Mouse (Mus musculus): ENCODE measurements at regions not wholly inside any gene's neighbourhood (a gene's known extent, or its start where the extent isn't known, plus 50 kb on each side); places are given as distances from the start of the nearest gene placed in this dataset.

DNA sequence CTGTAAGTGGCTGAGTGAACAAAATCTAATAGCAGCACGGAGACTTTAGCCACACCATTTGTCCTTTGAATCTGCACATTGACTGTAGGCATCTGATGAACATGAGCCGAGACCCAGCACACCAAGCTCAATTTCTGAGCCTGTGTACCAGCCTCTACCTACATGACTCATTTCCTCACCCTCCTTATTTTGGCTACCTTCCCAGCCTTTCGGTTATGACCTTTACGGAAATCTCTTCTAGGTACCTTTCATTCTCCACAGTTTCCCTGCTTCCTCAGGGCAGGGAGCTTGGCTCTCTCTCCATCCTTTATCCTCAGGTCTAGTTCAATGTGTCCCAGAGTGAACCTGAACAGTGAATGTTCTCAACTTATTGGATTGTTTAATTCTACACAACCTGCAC, 77.3 kb upstream of the Hs3st1 start:
- Histone ChIP-seq H3K27me3 (ENCODE audit: control insufficient read depth, insufficient read depth, low read length) (no peaks in the 10 kb centered on the region), H3K27ac (replicated peaks) (no peak overlapping the region), H3K36me3 (ENCODE audit: control insufficient read depth, insufficient read depth, low read length) (no peaks in the 10 kb centered on the region), H3K4me1 (replicated peaks; ENCODE audit: control insufficient read depth, insufficient read depth) (no peaks in the 10 kb centered on the region), H3K9me3 (ENCODE audit: control insufficient read depth, low read length) (no peaks in the 10 kb centered on the region), H3K9ac (ENCODE audit: low read length) (no peak overlapping the region), H3K4me2 (replicated peaks; ENCODE audit: low read depth) (no peak overlapping the region), H3K4me3 (ENCODE audit: low read depth, low read length) (no peak overlapping the region)
- TF ChIP-seq EP300 (optimal IDR thresholded peaks at IDR 0.05) (no peak), CTCF (IDR thresholded peaks at IDR 0.05; ENCODE audit: low read depth) (no peak)
- DNase-seq (ENCODE audit: low spot score) (no peak), ATAC-seq (ENCODE audit: low FRiP score, low TSS enrichment) (peak; percentile 53; the same call in 1 of the 2 replicates)
- WGBS = 51% methylated on average over 4 of the region's 4 CpGs

DNA sequence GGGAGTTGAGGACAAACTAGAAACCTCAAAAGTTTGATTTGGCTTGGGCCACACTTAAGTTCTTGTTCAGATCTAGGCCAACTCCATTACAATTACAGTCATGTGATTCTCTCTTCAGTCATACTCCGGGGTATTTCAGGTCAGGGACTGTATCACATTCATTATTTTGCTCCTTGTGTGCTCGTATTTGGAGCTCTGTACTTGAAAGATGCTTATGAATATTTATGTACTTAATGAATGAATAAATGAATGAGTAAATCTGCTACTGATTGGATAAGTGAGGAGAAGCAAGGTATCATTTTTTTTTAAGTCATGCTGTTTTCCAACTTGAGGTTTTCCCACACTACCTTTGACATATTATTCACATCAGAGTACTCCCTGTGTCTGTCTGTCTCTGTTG, 69.4 kb upstream of the Hs3st1 start:
- WGBS = 77% methylated on average over 2 of the region's 2 CpGs
- no peak overlapping the region for H3K4me2 ChIP-seq (replicated peaks; ENCODE audit: low read depth)

DNA sequence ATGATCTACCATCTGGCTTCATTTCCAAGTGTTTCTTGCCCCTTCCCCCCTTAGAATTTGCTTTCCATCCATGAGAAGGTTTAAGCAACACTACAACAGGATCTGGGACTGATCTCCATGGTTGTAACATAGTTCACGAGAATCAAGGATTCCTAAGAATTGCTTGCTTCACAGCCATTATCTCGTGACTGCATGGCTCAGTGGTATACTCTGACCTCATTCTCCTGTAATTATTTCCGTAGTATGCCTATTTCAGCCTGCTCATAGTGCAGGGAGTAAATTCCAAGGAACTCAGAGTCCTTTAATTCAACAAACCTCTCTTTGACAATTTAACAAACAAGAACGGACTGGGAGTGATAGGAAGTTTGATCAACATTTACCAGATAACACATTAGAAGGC, 51.4 kb upstream of the Hs3st1 start:
- no peak for ATAC-seq (ENCODE audit: low FRiP score, low TSS enrichment)
- no peak overlapping the region for H3K4me2 ChIP-seq (replicated peaks; ENCODE audit: low read depth)
- H3K27me3 ChIP-seq (ENCODE audit: control insufficient read depth, insufficient read depth, low read length) = no peaks in the 10 kb centered on the region
- no peak overlapping the region for H3K4me3 ChIP-seq (ENCODE audit: low read depth, low read length)
- H3K27ac ChIP-seq (replicated peaks) = no peak overlapping the region
- H3K36me3 ChIP-seq (ENCODE audit: control insufficient read depth, insufficient read depth, low read length) = no peaks in the 10 kb centered on the region
- no peak overlapping the region for H3K9ac ChIP-seq (ENCODE audit: low read length)
- no peak for TF ChIP-seq EP300 (optimal IDR thresholded peaks at IDR 0.05)
- no peak for TF ChIP-seq CTCF (IDR thresholded peaks at IDR 0.05; ENCODE audit: low read depth)
- no peaks in the 10 kb centered on the region for H3K9me3 ChIP-seq (ENCODE audit: control insufficient read depth, low read length)
- 64% methylated on average over 4 of the region's 4 CpGs for WGBS
- no peak for DNase-seq (ENCODE audit: low spot score)
- H3K4me1 ChIP-seq (replicated peaks; ENCODE audit: control insufficient read depth, insufficient read depth) = no peaks in the 10 kb centered on the region

More for the DNA sequence above, 69.4 kb upstream of the Hs3st1 start:
- ATAC-seq (ENCODE audit: low FRiP score, low TSS enrichment) (no peak), DNase-seq (ENCODE audit: low spot score) (no peak)
- H3K4me3 ChIP-seq (ENCODE audit: low read depth, low read length) = no peak overlapping the region
- H3K36me3 ChIP-seq (ENCODE audit: control insufficient read depth, insufficient read depth, low read length) = no peaks in the 10 kb centered on the region
- H3K9me3 ChIP-seq (ENCODE audit: control insufficient read depth, low read length) = no peaks in the 10 kb centered on the region
- H3K9ac ChIP-seq (ENCODE audit: low read length) = no peak overlapping the region
- TF ChIP-seq CTCF (IDR thresholded peaks at IDR 0.05; ENCODE audit: low read depth) (no peak), EP300 (optimal IDR thresholded peaks at IDR 0.05) (no peak)
- H3K27me3 ChIP-seq (ENCODE audit: control insufficient read depth, insufficient read depth, low read length) = no peaks in the 10 kb centered on the region
- no peaks in the 10 kb centered on the region for H3K4me1 ChIP-seq (replicated peaks; ENCODE audit: control insufficient read depth, insufficient read depth)
- no peak overlapping the region for H3K27ac ChIP-seq (replicated peaks)
